Mouse (Mus musculus): ENCODE results near the gene Pik3r5. TPM values are rescaled to one million over a fixed set of nuclear protein-coding genes. Genes with fewer than 3 reads are reported as not detected.

Gene Pik3r5
- polyA plus RNA-seq, 1 experiment from 2014 or later: 0.30 TPM

- Histone ChIP-seq H3K4me2 (no peak overlapping the region), H3K4me3 (ENCODE audit: low read depth, low read length) (no peak overlapping the region), H3K9me3 (ENCODE audit: low read depth, low read length) (no peaks in the 10 kb centered on the region), H3K27ac (ENCODE audit: low read depth) (no peak overlapping the region), H3K27me3 (ENCODE audit: insufficient read depth, low read length) (no peaks in the 10 kb centered on the region), H3K9ac (no peak overlapping the region), H3K4me1 (ENCODE audit: insufficient read depth) (peaks cover 4% of the 10 kb centered on the region; the same call in 1 of the 2 replicates), H3K36me3 (ENCODE audit: insufficient read depth) (no peaks in the 10 kb centered on the region)
- peak; percentile 28; the same call in 1 of the 2 replicates for TF ChIP-seq CTCF (IDR thresholded peaks at IDR 0.05; ENCODE audit: low read depth)
- ATAC-seq (ENCODE audit: insufficient read depth) (no peak), DNase-seq (no peak)
- WGBS: 89% methylated on average over 4 of the region's 4 CpGs
Observed at GRCm38 (mm10) chr11:68480660-68481059, 48.7 kb downstream of the Pik3r5 start.

- ATAC-seq (ENCODE audit: insufficient read depth): no peak
- Histone ChIP-seq H3K27ac (ENCODE audit: low read depth) (no peak overlapping the region), H3K4me3 (ENCODE audit: low read depth, low read length) (no peak overlapping the region)
Observed at GRCm38 (mm10) chr11:68482001-68482400, 50.1 kb downstream of the Pik3r5 start.

GRCm38 (mm10) chr11:68483213-68483612 is 51.3 kb downstream of the Pik3r5 start:
- 45% methylated on average over 6 of the region's 6 CpGs for WGBS
- no peak overlapping the region for H3K9ac ChIP-seq

More at GRCm38 (mm10) chr11:68482001-68482400, 50.1 kb downstream of the Pik3r5 start:
- peaks cover 4% of the 10 kb centered on the region; the same call in 1 of the 2 replicates for H3K4me1 ChIP-seq (ENCODE audit: insufficient read depth)
- no peaks in the 10 kb centered on the region for H3K27me3 ChIP-seq (ENCODE audit: insufficient read depth, low read length)
- no peak overlapping the region for H3K9ac ChIP-seq
- H3K36me3 ChIP-seq (ENCODE audit: insufficient read depth): no peaks in the 10 kb centered on the region
- H3K9me3 ChIP-seq (ENCODE audit: low read depth, low read length): no peaks in the 10 kb centered on the region
- TF ChIP-seq CTCF (IDR thresholded peaks at IDR 0.05; ENCODE audit: low read depth): no peak
- DNase-seq: no peak
- H3K4me2 ChIP-seq: no peak overlapping the region

GRCm38 (mm10) chr11:68484431-68484830 is 52.5 kb downstream of the Pik3r5 start:
- Histone ChIP-seq H3K9me3 (ENCODE audit: low read depth, low read length) (no peaks in the 10 kb centered on the region), H3K4me3 (ENCODE audit: low read depth, low read length) (no peak overlapping the region), H3K27me3 (ENCODE audit: insufficient read depth, low read length) (no peaks in the 10 kb centered on the region), H3K9ac (no peak overlapping the region), H3K4me1 (ENCODE audit: insufficient read depth) (no peaks in the 10 kb centered on the region), H3K27ac (ENCODE audit: low read depth) (no peak overlapping the region), H3K4me2 (no peak overlapping the region), H3K36me3 (ENCODE audit: insufficient read depth) (no peaks in the 10 kb centered on the region)
- ATAC-seq (ENCODE audit: insufficient read depth) (no peak), DNase-seq (no peak)
- WGBS: 66% methylated on average over 3 of the region's 3 CpGs
- no peak for TF ChIP-seq CTCF (IDR thresholded peaks at IDR 0.05; ENCODE audit: low read depth)

More at GRCm38 (mm10) chr11:68483213-68483612, 51.3 kb downstream of the Pik3r5 start:
- Histone ChIP-seq H3K27ac (ENCODE audit: low read depth) (no peak overlapping the region), H3K4me2 (no peak overlapping the region), H3K36me3 (ENCODE audit: insufficient read depth) (no peaks in the 10 kb centered on the region), H3K4me1 (ENCODE audit: insufficient read depth) (peaks cover 4% of the 10 kb centered on the region; the same call in 1 of the 2 replicates), H3K4me3 (ENCODE audit: low read depth, low read length) (no peak overlapping the region), H3K27me3 (ENCODE audit: insufficient read depth, low read length) (no peaks in the 10 kb centered on the region), H3K9me3 (ENCODE audit: low read depth, low read length) (no peaks in the 10 kb centered on the region)
- no peak for TF ChIP-seq CTCF (IDR thresholded peaks at IDR 0.05; ENCODE audit: low read depth)
- no peak for ATAC-seq (ENCODE audit: insufficient read depth)
- DNase-seq: no peak

- Histone ChIP-seq H3K4me2 (no peak overlapping the region), H3K36me3 (ENCODE audit: insufficient read depth) (no peaks in the 10 kb centered on the region), H3K4me3 (ENCODE audit: low read depth, low read length) (no peak overlapping the region), H3K9ac (no peak overlapping the region), H3K4me1 (ENCODE audit: insufficient read depth) (no peaks in the 10 kb centered on the region), H3K27me3 (ENCODE audit: insufficient read depth, low read length) (no peaks in the 10 kb centered on the region), H3K9me3 (ENCODE audit: low read depth, low read length) (no peaks in the 10 kb centered on the region), H3K27ac (ENCODE audit: low read depth) (no peak overlapping the region)
- TF ChIP-seq CTCF (IDR thresholded peaks at IDR 0.05; ENCODE audit: low read depth): peak; percentile 93
- DNase-seq: peak; percentile 88
- 0 out of 2 replicates have a peak, but pooled peaks have one; percentile 44 for ATAC-seq (ENCODE audit: insufficient read depth)
- 31% methylated on average over 8 of the region's 8 CpGs for WGBS
Observed at GRCm38 (mm10) chr11:68485206-68485942, 53.5 kb downstream of the Pik3r5 start.

- 87% methylated on average over 3 of the region's 3 CpGs for WGBS
- Histone ChIP-seq H3K27me3 (ENCODE audit: insufficient read depth, low read length) (no peaks in the 10 kb centered on the region), H3K9ac (no peak overlapping the region), H3K4me2 (no peak overlapping the region), H3K9me3 (ENCODE audit: low read depth, low read length) (no peaks in the 10 kb centered on the region), H3K27ac (ENCODE audit: low read depth) (no peak overlapping the region), H3K36me3 (ENCODE audit: insufficient read depth) (no peaks in the 10 kb centered on the region), H3K4me1 (ENCODE audit: insufficient read depth) (no peaks in the 10 kb centered on the region), H3K4me3 (ENCODE audit: low read depth, low read length) (no peak overlapping the region)
- DNase-seq: no peak
- TF ChIP-seq CTCF (IDR thresholded peaks at IDR 0.05; ENCODE audit: low read depth): peak; percentile 36
- ATAC-seq (ENCODE audit: insufficient read depth): no peak
Observed at GRCm38 (mm10) chr11:68486093-68486492, 54.2 kb downstream of the Pik3r5 start.

GRCm38 (mm10) chr11:68487720-68488119 is 55.8 kb downstream of the Pik3r5 start:
- H3K27me3 ChIP-seq (ENCODE audit: insufficient read depth, low read length): no peaks in the 10 kb centered on the region
- H3K27ac ChIP-seq (ENCODE audit: low read depth): peak overlapping the region; percentile 13; the same call in 1 of the 2 replicates
- H3K4me3 ChIP-seq (ENCODE audit: low read depth, low read length): no peak overlapping the region
- H3K4me1 ChIP-seq (ENCODE audit: insufficient read depth): no peaks in the 10 kb centered on the region
- no peaks in the 10 kb centered on the region for H3K36me3 ChIP-seq (ENCODE audit: insufficient read depth)
- H3K9ac ChIP-seq: no peak overlapping the region
- TF ChIP-seq CTCF (IDR thresholded peaks at IDR 0.05; ENCODE audit: low read depth): no peak
- no peak overlapping the region for H3K4me2 ChIP-seq
- DNase-seq: peak; percentile 44
- 70% methylated on average over 10 of the region's 10 CpGs for WGBS
- ATAC-seq (ENCODE audit: insufficient read depth): no peak
- no peaks in the 10 kb centered on the region for H3K9me3 ChIP-seq (ENCODE audit: low read depth, low read length)
